Mouse (Mus musculus) cerebellum, adult 11-12 months (tissue): ENCODE measurements around the gene Rtl8c.
"Not testable (repeated sequence)": the region's sequence is repeated elsewhere in the genome, so short reads cannot be mapped to it uniquely, and the experiment has no call there.

Source experiments
- DNase-seq: peaks from one replicate; pipeline ENCODE4 v3.0.0; 2022

Rtl8c gene

DNA sequence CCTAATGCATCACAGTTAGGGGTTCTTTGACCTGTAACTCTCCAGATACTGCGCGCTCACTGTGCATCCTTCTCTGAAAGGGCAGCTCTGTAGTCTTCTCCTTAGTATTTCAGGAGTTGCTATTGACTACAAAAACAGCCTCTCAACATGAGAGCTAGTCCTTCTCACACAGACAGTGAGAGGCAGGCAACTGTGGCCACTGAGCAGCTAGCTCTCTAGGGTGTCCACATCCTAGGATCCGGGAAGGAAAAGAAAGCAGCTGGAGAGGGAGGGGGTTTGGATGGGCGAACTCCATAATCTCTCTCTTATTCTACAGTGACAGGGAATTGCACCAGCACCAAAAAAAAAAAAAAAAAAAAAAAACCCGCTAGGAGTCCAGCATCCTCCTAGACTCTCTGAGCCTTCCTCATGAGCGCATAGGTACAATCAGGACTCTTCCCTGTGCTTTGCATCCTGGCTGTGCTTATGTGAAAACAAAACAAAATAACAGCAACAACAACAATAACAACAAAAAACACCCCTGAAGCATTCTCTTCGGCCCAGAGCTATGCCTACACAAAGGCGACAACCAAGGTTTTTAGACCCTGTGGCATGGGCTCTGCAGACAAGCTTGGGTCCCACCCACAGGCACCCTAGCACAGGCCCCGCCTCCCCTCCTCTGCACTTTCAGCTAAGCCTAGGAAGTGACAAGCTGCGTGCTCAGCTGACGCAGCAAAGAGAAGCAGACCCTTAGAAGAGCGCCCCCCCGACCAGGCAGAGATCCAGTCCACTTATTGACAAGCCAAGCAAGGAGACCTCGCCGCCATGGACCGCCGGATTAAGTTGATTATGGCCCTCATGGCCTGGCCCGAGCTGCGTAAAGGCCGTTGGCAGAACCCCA, at the start of gene Rtl8c:
Gene Rtl8c (plus strand): TSS at position 791 of the 880 bp plus-strand sequence.
- DNase-seq: peak; percentile 79

DNA sequence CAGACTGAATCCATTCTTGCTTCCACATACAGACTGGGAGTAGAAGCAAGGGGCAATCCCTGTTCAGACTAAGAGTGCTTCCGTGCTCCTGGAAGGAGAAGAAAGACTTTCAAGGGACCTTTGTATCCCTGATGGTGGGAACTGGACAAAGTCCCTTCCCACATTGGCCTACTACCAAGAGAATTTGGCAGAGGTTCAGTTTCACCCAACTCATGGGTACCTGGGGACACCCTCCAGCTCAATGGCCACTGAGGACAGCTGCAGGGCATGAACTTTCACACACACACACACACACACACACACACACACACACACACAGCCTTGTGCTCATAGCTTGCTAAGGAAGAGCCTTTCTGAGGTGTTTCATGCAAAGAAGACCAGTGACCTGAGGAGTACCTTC, 28.5 kb upstream of the Rtl8c start:
- no peak for DNase-seq

DNA sequence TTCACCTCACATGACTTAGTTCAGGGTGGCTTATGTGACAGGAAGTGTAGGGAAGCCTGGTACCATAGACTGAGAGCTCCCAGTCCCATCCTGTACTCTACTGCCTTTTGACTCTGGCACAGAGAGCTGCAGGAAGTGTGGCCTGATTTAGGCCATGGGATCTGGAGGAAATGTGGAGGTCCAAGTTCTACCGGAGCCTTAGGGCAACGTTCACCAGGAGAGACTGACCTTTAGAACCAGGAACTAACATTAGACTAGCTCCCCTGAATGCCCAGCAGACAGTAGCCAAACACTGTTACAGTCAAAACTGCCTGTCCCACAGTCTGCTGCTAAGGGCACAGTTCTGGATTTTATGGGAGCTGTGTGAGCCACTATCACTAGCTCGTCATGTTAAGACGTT, 26.4 kb upstream of the Rtl8c start:
- DNase-seq: not testable (repeated sequence)

DNA sequence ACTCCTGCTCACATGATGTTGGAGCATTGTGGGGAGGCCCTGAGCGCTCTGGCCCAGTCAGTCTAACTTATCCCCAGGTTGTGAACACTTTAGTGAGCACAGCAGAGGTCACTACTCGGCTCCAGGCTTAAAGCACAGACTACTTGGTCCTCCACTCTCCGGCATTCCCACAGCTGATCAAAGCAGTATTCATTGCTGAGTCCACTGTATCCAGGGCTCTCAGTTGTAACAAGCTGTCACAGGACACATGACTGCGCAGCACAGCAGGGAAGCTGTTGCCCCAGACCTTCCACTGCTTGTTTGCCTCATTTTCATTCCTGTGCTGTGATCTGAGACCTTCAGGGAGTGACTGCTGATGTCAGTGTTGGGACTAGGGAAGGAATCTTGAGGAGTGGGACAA, 24.4 kb upstream of the Rtl8c start:
- not testable (repeated sequence) for DNase-seq

DNA sequence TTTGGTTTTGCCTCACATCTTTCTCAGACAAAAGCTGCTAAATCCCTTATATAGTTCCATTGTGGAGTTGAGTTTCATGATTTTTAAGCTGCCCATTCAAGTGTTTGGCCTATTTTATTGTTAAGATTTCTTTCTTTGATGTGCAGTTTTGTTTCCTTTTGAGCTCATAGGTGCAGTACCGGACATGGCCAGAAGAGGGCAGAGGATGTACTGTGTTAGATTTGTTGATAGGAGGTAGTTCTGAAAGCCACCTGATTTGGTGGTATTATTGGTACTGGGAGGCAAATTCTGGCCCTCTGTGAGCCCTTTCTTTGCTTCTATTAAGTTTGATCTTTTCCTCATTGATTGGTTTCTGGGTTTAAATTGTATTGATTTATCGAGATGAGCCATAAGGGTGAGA, 7.8 kb upstream of the Rtl8c start:
- DNase-seq: peak; percentile 27

DNA sequence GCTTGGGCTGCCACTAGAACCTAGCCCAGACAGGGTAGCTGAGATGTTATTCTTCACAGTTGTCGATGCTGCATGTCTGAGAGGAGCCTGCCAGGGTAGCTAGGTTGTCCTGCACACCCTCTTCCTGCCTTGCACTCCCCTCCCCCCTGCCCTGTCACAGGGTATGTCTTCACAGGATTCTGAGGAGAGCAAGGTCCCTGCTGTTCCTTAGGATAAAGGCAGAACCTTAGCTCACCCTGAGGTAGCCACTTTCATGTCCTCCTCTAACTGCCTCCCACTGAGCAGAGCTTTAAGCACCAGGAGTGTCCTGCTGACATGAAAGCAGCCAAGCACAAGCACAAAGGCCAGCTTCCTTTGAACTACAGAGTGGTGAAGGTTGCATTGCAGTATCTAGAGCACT, 1.7 kb upstream of the Rtl8c start:
- not testable (repeated sequence) for DNase-seq

DNA sequence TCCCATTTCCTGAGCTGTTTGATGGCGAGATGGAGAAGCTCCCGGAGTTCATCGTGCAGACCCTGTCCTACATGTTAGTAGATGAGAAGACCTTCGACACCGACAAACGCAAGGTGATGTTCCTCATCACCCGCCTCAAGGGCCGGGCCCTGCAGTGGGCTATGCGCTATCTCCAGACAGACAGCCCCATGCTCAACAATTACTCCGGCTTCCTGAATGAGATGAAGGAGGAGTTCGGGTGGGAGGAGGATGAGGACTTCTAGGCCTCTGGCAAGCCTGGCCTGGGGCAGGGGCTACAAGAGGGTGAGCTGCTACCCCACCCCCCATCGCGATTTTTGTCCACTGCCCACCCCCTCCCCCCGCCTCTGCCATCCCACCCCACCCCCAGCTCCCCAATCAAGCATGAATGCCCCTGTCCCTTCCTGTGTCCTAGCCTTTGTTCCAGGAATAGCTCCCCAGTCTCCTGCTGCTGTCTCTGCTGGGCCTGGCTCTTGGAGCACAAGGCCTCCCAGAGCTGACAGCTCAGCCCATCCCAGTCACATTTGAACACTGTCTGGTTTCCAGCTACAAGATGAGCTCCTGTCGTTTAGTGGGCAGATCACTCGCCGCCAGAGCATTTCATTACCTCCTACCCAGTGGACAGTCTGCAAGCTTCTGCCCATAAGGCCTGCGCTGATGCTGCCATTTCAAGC, 436 bp downstream of the Rtl8c start:
- peak; percentile 50 for DNase-seq

DNA sequence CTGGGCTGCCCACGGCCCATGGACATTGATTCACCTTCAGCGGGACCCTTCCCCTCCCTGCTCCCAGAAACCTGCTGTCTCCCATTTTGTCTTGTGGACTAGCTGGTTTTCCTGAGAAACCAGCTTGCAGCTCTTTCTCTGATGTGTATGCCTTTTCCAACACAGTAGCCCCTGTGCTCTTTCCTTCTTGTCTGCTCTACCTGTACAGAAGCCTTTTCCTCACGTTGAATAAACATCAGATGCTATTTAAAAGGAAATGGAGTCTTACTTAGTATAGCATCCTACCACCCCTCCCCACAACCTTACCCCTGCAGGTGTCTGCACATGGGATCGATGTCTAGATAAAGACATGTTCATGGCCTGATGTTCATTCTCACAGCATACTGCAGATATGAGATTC, 1.0 kb downstream of the Rtl8c start, which contains the start of gene Gm14597:
Gene Gm14597 (minus strand): TSS at position 101 of the 400 bp plus-strand sequence.
- DNase-seq: not testable (repeated sequence)

DNA sequence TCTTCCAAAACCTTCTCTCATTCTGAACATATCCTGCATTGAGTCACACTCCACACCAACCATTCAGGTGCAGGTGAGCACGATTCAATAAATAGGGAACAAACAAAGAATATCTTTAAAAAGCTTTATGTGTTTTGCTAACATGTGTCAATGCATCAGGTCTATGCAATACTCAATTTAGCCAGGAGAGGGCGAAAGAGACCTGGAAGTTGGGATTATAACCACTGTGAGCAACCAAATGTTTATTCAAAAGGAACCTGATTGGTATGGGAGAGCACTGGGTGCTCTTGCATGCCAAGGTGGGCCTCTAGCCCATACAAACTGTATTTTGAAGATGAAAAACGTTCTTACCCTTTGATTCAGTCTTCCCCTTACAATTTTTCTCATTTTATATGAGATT, 2.7 kb downstream of the Rtl8c start:
- peak; percentile 44 for DNase-seq

DNA sequence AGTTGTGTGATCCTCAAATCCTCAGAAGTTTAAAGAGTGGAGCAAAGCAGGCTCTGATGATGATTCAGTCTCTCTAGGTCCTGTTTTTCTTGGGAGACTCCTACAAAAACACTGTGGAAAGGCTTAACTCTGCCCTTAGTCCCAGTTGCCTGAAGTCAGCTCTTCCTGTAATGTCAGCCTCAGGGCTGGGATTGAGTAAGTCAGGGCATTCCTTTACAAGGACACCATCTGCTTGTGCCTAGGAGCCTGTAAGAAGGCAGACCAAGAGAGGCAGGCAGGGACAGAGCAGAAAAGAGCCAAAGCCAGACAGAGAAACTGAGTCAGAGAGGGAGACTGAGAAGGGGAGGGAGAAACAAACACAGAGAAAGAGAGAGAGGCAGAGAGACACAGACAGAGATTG, 3.6 kb downstream of the Rtl8c start:
- not testable (repeated sequence) for DNase-seq

DNA sequence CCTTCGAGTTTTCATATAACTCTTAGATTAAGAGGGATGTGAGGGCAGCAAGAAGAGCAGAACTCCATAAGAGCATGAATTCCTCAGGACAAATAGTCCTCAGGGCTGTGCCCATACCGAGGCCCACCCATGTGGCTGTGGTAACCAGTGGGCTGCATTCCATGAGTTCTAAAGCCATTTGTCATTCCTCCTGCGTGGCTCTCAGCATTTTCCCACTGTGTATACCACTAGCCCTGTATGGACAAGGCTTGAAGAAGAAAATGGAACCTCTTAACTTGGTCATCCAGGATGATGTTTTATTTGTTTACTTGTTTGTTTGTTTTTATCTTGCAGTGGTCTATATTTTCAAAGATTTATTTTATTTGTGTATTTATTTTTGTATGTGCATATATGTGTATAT, 30.3 kb downstream of the Rtl8c start:
- not testable (repeated sequence) for DNase-seq

DNA sequence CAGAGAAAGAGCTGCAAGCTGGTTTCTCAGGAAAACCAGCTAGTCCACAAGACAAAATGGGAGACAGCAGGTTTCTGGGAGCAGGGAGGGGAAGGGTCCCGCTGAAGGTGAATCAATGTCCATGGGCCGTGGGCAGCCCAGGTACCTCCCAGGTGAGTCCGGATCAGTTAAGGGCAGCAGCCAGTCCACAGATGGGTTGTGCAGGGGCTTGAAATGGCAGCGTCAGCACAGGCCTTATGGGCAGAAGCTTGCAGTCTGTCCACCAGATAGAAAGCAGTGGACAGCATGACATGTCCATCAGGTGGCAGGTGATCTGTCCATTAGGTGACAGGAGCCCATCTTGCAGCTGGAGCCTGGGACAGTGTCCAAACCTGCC, 34.8 kb downstream of the Rtl8c start:
- DNase-seq: peak; percentile 19

DNA sequence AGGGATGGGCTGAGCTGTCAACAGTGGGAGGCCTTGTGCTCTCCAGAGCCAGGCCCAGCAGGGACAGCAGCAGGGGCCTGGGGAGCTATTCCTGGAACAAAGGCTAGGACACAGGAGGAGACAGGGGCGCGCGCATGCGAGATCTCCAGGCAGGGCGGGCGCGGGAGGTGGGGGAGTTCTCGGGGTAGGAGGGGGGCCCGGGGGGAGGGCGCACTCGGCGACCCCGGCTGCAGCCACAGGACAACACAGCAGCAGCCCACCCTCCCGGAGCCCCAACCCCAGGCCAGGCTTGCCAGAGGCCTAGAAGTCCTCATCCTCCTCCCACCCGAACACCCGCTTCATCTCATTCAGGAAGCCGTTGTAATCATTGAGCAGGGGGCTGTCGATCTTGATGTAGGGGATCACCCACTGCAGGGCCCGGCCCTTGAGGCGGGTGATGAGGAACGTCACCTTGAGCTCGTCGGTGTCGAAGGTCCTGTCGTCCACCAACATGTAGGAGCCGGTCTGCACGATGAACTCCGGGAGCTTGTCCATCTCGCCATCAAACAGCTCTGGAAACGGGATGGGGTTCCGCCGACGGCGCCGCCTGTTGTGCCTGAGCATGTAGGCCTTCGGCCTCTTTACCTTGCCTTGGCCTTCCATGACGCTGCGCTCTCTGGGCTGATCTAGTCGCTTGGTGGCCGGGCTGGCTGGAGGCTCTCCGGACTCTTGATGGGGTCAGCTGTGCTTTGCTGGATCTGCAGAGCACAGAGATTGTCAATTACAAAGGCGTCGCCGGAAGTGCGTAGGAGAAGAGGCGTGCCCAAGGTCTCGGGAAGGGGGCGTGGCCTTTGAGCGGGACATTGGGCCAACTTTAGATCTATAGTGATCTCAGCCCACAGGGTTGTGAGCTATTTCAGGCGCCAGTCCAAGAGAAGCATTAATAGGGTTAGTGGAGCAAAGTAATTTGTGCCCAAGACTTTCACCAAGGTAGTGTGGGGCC, 35.4 kb downstream of the Rtl8c start, which contains the start of gene Rtl8a:
Gene Rtl8a (minus strand): TSS at position 703 of the 982 bp plus-strand sequence.
- peak; percentile 84 for DNase-seq

DNA sequence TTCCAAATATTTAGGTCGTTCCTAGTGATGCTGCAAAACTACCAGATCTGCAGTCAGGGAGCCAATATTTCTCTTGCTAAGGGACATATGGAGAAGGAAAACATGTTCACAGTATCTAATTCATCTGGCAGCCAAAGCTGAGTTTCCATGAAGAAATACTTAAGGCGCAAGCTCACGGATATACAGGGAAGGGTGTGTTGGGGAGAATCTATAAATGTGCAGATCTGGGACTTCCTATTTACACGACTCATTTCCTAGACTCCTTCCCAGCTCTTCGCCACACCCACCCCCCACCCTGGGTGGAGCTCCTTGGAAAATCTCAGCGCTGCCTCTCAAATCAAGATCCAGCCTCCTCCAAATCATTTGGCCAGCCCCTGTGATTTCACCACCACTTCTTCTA, 38.1 kb downstream of the Rtl8c start:
- no peak for DNase-seq

DNA sequence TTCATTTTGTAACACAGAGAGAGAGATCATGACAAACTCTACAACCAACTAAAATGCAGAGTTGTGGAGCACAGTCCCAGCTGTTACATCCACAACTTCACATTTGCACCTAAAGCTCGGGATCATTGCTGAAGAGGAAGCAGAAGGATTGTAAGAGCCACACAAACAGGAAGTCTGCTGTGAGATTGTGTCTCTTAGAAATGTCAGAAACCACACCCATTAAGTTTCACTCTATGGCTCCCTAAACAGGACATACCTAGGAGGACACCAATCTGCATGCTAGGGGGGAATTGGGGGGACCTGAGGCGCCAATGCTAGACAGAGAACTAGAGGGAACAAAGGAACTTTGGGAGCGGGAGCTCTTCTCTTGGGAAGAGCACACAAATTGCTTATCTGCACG, 45.1 kb downstream of the Rtl8c start:
- not testable (repeated sequence) for DNase-seq
